Mouse (Mus musculus): ENCODE results near the gene Vmn1r48. TPM values are rescaled to one million over a fixed set of nuclear protein-coding genes. Genes with fewer than 3 reads are reported as not detected.
"Not testable (repeated sequence)": the region's sequence is repeated elsewhere in the genome, so short reads cannot be mapped to it uniquely, and the experiment has no call there.

The Vmn1r48 gene
- total RNA-seq (2014; rRNA removed; ENCODE audit: low replicate concordance) (not detected in 2 replicates), polyA plus RNA-seq (2015; fragmentation: Nextera tagmentation; extraction: Ambion mirVana) (not detected in 2 replicates)

DNA sequence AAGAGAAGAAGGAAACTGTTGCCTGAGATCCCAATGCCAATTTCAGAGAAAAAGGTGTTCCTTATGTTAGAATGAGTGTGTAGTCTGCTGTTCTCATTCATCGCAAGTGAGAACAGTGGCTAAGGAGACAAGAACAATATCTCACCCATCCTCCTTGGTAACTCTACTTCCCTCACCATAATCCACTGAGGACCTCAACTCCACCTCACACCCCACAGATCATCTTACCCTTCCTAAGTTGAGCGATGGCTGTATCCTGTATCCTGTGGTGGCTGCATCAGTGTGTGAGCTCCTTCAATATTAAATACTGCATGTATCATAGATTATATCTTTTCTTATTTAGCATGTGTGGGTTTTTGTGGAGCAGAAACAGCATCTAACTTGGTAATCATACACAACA is at the start of gene Vmn1r48:
Gene Vmn1r48, minus strand, starts transcription at position 101 of the 400 bp plus-strand sequence.
- no CpG with 5 or more reads among the region's 2 CpGs for WGBS
- H3K27me3 ChIP-seq (ENCODE audit: control insufficient read depth, insufficient read depth, low read length); H3K36me3 ChIP-seq (replicated peaks; ENCODE audit: control insufficient read depth, insufficient read depth, low read length); ATAC-seq (ENCODE audit: insufficient read depth, low read depth); DNase-seq (ENCODE audit: low spot score); H3K27ac ChIP-seq (ENCODE audit: low read depth); H3K9me3 ChIP-seq (replicated peaks; ENCODE audit: control insufficient read depth, low read length); H3K4me2 ChIP-seq (ENCODE audit: low read depth, low read length); H3K4me1 ChIP-seq (ENCODE audit: control insufficient read depth, insufficient read depth); H3K4me3 ChIP-seq (ENCODE audit: low read depth, low read length); H3K9ac ChIP-seq (replicated peaks; ENCODE audit: low read depth, low read length): not testable (repeated sequence)

GRCm38 (mm10) chr6:90078406-90078805 is 41.8 kb upstream of the Vmn1r48 start, which contains the start of gene Vmn1r49:
Gene Vmn1r49, minus strand, starts transcription at chr6:90078506.
- no peaks in the 10 kb centered on the region for H3K36me3 ChIP-seq (replicated peaks; ENCODE audit: control insufficient read depth, insufficient read depth, low read length)
- H3K4me3 ChIP-seq (ENCODE audit: low read depth, low read length): no peak within 1 kb of the TSS
- no peaks in the 10 kb centered on the region for H3K4me1 ChIP-seq (ENCODE audit: control insufficient read depth, insufficient read depth)
- DNase-seq (ENCODE audit: low spot score) (no peak), ATAC-seq (ENCODE audit: insufficient read depth, low read depth) (no peak)
- 0 out of 2 replicates have a peak, but pooled peaks cover 4% of the 10 kb centered on the region for H3K9me3 ChIP-seq (replicated peaks; ENCODE audit: control insufficient read depth, low read length)
- H3K4me2 ChIP-seq (ENCODE audit: low read depth, low read length): no peak within 1 kb of the TSS
- no peak within 1 kb of the TSS for H3K9ac ChIP-seq (replicated peaks; ENCODE audit: low read depth, low read length)
- no peak within 1 kb of the TSS for H3K27ac ChIP-seq (ENCODE audit: low read depth)
- WGBS: 64% methylated on average over 4 of the region's 4 CpGs
- H3K27me3 ChIP-seq (ENCODE audit: control insufficient read depth, insufficient read depth, low read length): no peaks in the 10 kb centered on the region
- no peak for TF ChIP-seq CTCF (IDR thresholded peaks at IDR 0.05; ENCODE audit: low read depth)

DNA sequence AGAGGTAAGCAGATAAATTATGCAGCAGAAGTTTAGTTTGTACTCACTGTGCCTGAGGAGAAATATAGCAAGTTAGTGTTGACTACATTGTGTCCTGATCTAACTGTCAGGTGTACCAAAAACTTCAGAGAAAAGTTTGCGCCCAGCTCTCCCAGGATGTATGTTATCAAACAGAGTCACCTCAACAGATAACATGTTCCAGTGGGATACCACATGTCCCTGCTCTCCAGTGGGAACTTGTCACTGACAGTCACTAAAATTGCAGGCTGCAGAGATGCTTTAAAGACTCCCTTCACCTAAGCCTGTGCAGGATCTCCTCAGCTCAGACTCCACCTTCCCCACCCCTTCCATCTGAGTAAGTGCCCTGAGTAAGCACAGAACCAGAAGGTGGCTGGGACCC is 20.8 kb downstream of the Vmn1r48 start, which contains the start of gene Vmn1r47:
Gene Vmn1r47, plus strand, starts transcription at position 301 of the 400 bp plus-strand sequence.
- DNase-seq (ENCODE audit: low spot score); H3K9ac ChIP-seq (replicated peaks; ENCODE audit: low read depth, low read length); H3K4me2 ChIP-seq (ENCODE audit: low read depth, low read length); H3K4me1 ChIP-seq (ENCODE audit: control insufficient read depth, insufficient read depth); H3K36me3 ChIP-seq (replicated peaks; ENCODE audit: control insufficient read depth, insufficient read depth, low read length); H3K27me3 ChIP-seq (ENCODE audit: control insufficient read depth, insufficient read depth, low read length); H3K4me3 ChIP-seq (ENCODE audit: low read depth, low read length); ATAC-seq (ENCODE audit: insufficient read depth, low read depth); H3K27ac ChIP-seq (ENCODE audit: low read depth); H3K9me3 ChIP-seq (replicated peaks; ENCODE audit: control insufficient read depth, low read length): not testable (repeated sequence)
- WGBS: 88% methylated on average over 1 of the region's 1 CpGs

DNA sequence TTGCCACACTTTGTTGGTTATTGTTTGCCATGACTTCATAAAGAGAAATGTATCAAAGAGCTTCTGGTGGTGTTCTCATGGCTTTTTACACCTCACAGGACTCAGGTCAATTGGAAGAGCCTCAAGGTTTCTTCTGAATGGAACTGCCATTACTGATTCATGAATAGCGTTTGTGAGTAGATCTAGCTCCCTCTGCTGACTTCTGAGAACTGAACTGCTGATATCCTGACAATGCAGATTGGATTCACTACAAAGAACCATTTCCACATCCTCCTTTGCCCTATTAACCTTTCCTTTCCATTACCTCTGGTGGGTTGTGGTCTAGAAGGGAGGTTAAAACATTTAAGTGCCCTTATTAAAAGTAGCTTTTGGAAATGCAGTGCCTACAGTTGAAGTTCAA is 50.7 kb downstream of the Vmn1r48 start:
- TF ChIP-seq CTCF (IDR thresholded peaks at IDR 0.05; ENCODE audit: low read depth) (no peak), EP300 (IDR thresholded peaks at IDR 0.05; ENCODE audit: low read depth) (no peak)
- WGBS: 6% methylated on average over 1 of the region's 1 CpGs

More for the DNA sequence above, 50.7 kb downstream of the Vmn1r48 start:
- Histone ChIP-seq H3K36me3 (replicated peaks; ENCODE audit: control insufficient read depth, insufficient read depth, low read length) (no peaks in the 10 kb centered on the region), H3K4me1 (ENCODE audit: control insufficient read depth, insufficient read depth) (no peaks in the 10 kb centered on the region), H3K4me2 (ENCODE audit: low read depth, low read length) (no peak overlapping the region), H3K4me3 (ENCODE audit: low read depth, low read length) (no peak overlapping the region), H3K27me3 (ENCODE audit: control insufficient read depth, insufficient read depth, low read length) (no peaks in the 10 kb centered on the region), H3K9me3 (replicated peaks; ENCODE audit: control insufficient read depth, low read length) (no peaks in the 10 kb centered on the region), H3K9ac (replicated peaks; ENCODE audit: low read depth, low read length) (no peak overlapping the region), H3K27ac (ENCODE audit: low read depth) (no peak overlapping the region)
- no peak for DNase-seq (ENCODE audit: low spot score)
- ATAC-seq (ENCODE audit: insufficient read depth, low read depth): no peak

Other genes starting within 250 kb of the Vmn1r48 start
- not detected in 2 replicates for gene Vmn1r42, start 160.4 kb downstream of the Vmn1r48 start, total RNA-seq (2014; rRNA removed; ENCODE audit: low replicate concordance)
- not detected in 2 replicates for gene Vmn1r42, start 160.4 kb downstream of the Vmn1r48 start, polyA plus RNA-seq (2015; fragmentation: Nextera tagmentation; extraction: Ambion mirVana)
- not detected in 2 replicates for gene Vmn1r43, start 160.4 kb downstream of the Vmn1r48 start, total RNA-seq (2014; rRNA removed; ENCODE audit: low replicate concordance)
- not detected in 2 replicates for gene Vmn1r43, start 160.4 kb downstream of the Vmn1r48 start, polyA plus RNA-seq (2015; fragmentation: Nextera tagmentation; extraction: Ambion mirVana)
- gene Vmn1r44, start 153.2 kb downstream of the Vmn1r48 start, total RNA-seq (2014; rRNA removed; ENCODE audit: low replicate concordance): not detected in 2 replicates
- gene Vmn1r44, start 153.2 kb downstream of the Vmn1r48 start, polyA plus RNA-seq (2015; fragmentation: Nextera tagmentation; extraction: Ambion mirVana): not detected in 2 replicates
- gene Vmn1r45, start 96.2 kb downstream of the Vmn1r48 start, total RNA-seq (2014; rRNA removed; ENCODE audit: low replicate concordance): not detected in 2 replicates
- gene Vmn1r45, start 96.2 kb downstream of the Vmn1r48 start, polyA plus RNA-seq (2015; fragmentation: Nextera tagmentation; extraction: Ambion mirVana): not detected in 2 replicates
- not detected in 2 replicates for gene Vmn1r46, start 67.5 kb downstream of the Vmn1r48 start, total RNA-seq (2014; rRNA removed; ENCODE audit: low replicate concordance)
- not detected in 2 replicates for gene Vmn1r46, start 67.5 kb downstream of the Vmn1r48 start, polyA plus RNA-seq (2015; fragmentation: Nextera tagmentation; extraction: Ambion mirVana)
- gene Vmn1r47, start 20.7 kb downstream of the Vmn1r48 start, total RNA-seq (2014; rRNA removed; ENCODE audit: low replicate concordance): not detected in 2 replicates
- gene Vmn1r47, start 20.7 kb downstream of the Vmn1r48 start, polyA plus RNA-seq (2015; fragmentation: Nextera tagmentation; extraction: Ambion mirVana): not detected in 2 replicates
- gene Vmn1r49, start 41.7 kb upstream of the Vmn1r48 start, total RNA-seq (2014; rRNA removed; ENCODE audit: low replicate concordance): not detected in 2 replicates
- gene Vmn1r49, start 41.7 kb upstream of the Vmn1r48 start, polyA plus RNA-seq (2015; fragmentation: Nextera tagmentation; extraction: Ambion mirVana): not detected in 2 replicates
- not detected in 2 replicates for gene Vmn1r50, start 64.6 kb upstream of the Vmn1r48 start, total RNA-seq (2014; rRNA removed; ENCODE audit: low replicate concordance)
- gene Vmn1r50, start 64.6 kb upstream of the Vmn1r48 start, polyA plus RNA-seq (2015; fragmentation: Nextera tagmentation; extraction: Ambion mirVana): not detected in 2 replicates
- not detected in 2 replicates for gene Vmn1r51, start 85.8 kb upstream of the Vmn1r48 start, total RNA-seq (2014; rRNA removed; ENCODE audit: low replicate concordance)
- gene Vmn1r51, start 85.8 kb upstream of the Vmn1r48 start, polyA plus RNA-seq (2015; fragmentation: Nextera tagmentation; extraction: Ambion mirVana): not detected in 2 replicates
- not detected in 2 replicates for gene Vmn1r52, start 138.0 kb upstream of the Vmn1r48 start, total RNA-seq (2014; rRNA removed; ENCODE audit: low replicate concordance)
- gene Vmn1r52, start 138.0 kb upstream of the Vmn1r48 start, polyA plus RNA-seq (2015; fragmentation: Nextera tagmentation; extraction: Ambion mirVana): not detected in 2 replicates
- not detected in 2 replicates for gene V1ra8, start 166.0 kb upstream of the Vmn1r48 start, total RNA-seq (2014; rRNA removed; ENCODE audit: low replicate concordance)
- gene V1ra8, start 166.0 kb upstream of the Vmn1r48 start, polyA plus RNA-seq (2015; fragmentation: Nextera tagmentation; extraction: Ambion mirVana): not detected in 2 replicates
- gene Vmn1r53, start 187.6 kb upstream of the Vmn1r48 start, total RNA-seq (2014; rRNA removed; ENCODE audit: low replicate concordance): not detected in 2 replicates
- not detected in 2 replicates for gene Vmn1r53, start 187.6 kb upstream of the Vmn1r48 start, polyA plus RNA-seq (2015; fragmentation: Nextera tagmentation; extraction: Ambion mirVana)
- not detected in 2 replicates for gene Vmn1r54, start 209.5 kb upstream of the Vmn1r48 start, total RNA-seq (2014; rRNA removed; ENCODE audit: low replicate concordance)
- gene Vmn1r54, start 209.5 kb upstream of the Vmn1r48 start, polyA plus RNA-seq (2015; fragmentation: Nextera tagmentation; extraction: Ambion mirVana): not detected in 2 replicates

All from heart, postnatal 0 days (tissue).